Mouse (Mus musculus) forebrain, embryonic 15.5 days (tissue): ENCODE measurements around the gene Adi1. TPM values are rescaled to one million over a fixed set of nuclear protein-coding genes. Genes with fewer than 3 reads are reported as not detected.

Source experiments
- ATAC-seq: fragments of 200-750 bp; cut with Nextera tagmentation; replicated peaks from 2 replicates; pipeline ENCODE4 v1.8.0; 2017; ENCODE audit warnings: mild to moderate bottlenecking, moderate TSS enrichment, moderate library complexity
- H3K27ac ChIP-seq: fragments of 300-500 bp; sonication (generic); replicated peaks from 2 replicates; pipeline ENCODE4 v1.5.1; 2015; ENCODE audit warnings: mild to moderate bottlenecking, inconsistent platforms
- H3K27me3 ChIP-seq: fragments of 300-500 bp; sonication (generic); 2 replicates; pipeline ENCODE4 v1.6.1; 2015; ENCODE audit warnings: inconsistent platforms
- H3K36me3 ChIP-seq: fragments of 300-500 bp; sonication (generic); 2 replicates; pipeline ENCODE4 v1.6.1; 2015; ENCODE audit warnings: mild to moderate bottlenecking, inconsistent platforms
- H3K4me1 ChIP-seq: fragments of 300-500 bp; sonication (generic); 2 replicates; pipeline ENCODE4 v1.6.1; 2015; ENCODE audit warnings: inconsistent platforms
- H3K4me2 ChIP-seq: fragments of 300-500 bp; sonication (generic); replicated peaks from 2 replicates; pipeline ENCODE4 v1.6.1; 2015; ENCODE audit warnings: mild to moderate bottlenecking, inconsistent platforms
- H3K4me3 ChIP-seq: fragments of 300-500 bp; sonication (generic); 2 replicates; pipeline ENCODE4 v1.5.1; 2015; ENCODE audit warnings: mild to moderate bottlenecking, inconsistent platforms
- H3K9ac ChIP-seq: fragments of 300-500 bp; sonication (generic); replicated peaks from 2 replicates; pipeline ENCODE4 v1.6.1; 2015; ENCODE audit warnings: mild to moderate bottlenecking, inconsistent platforms
- H3K9me3 ChIP-seq: fragments of 300-500 bp; sonication (generic); 2 replicates; pipeline ENCODE4 v1.6.1; 2016; ENCODE audit warnings: inconsistent platforms
- WGBS: fragments of 180-500 bp; shearing (Covaris S2); methylation state at CpG from one replicate; pipeline ENCODE4 v1.1.7; 2015; ENCODE audit warnings: mixed read lengths; 5-methylcytosine and 5-hydroxymethylcytosine counted together
- polyA plus RNA-seq: library from polyadenylated mRNA; unstranded; fragments of >200 nt; fragmentation: Nextera tagmentation; extraction: Ambion mirVana; gene quantifications from 2 replicates; pipeline ENCODE4 v1.2.1, GENCODE M21; 2015

The Adi1 gene
- polyA plus RNA-seq, 1 experiment from 2014 or later: 39.8 TPM

DNA sequence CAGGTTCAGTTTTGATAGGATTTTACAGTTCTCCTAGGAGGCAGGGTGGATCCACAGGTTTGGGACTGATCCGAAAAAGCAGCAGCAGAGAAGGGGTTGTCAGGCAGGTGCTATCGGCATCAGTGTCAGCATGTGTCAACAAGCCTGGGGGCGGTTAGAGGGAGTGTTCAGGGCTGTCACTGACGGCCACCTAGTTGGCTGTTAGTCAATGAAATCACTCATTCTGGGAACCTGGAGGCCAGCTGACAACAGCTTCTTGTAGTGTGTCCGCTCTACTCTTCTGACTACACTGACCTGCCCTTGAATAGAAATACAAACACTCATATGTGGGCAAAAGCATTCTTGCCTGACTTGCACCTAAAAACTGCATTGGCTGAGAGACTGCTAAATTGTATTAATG is 24.1 kb downstream of the Adi1 start:
- no peak overlapping the region for H3K4me3 ChIP-seq
- 67% methylated on average over 5 of the region's 5 CpGs for WGBS
- H3K9ac ChIP-seq: no peak overlapping the region
- no peaks in the 10 kb centered on the region for H3K9me3 ChIP-seq
- ATAC-seq: no peak
- H3K4me2 ChIP-seq: no peak overlapping the region
- peak overlapping the region; percentile 75 for H3K27ac ChIP-seq
- H3K36me3 ChIP-seq: no peaks in the 10 kb centered on the region; the same call in 1 of the 2 replicates
- H3K4me1 ChIP-seq: peaks cover 40% of the 10 kb centered on the region
- H3K27me3 ChIP-seq: no peaks in the 10 kb centered on the region

DNA sequence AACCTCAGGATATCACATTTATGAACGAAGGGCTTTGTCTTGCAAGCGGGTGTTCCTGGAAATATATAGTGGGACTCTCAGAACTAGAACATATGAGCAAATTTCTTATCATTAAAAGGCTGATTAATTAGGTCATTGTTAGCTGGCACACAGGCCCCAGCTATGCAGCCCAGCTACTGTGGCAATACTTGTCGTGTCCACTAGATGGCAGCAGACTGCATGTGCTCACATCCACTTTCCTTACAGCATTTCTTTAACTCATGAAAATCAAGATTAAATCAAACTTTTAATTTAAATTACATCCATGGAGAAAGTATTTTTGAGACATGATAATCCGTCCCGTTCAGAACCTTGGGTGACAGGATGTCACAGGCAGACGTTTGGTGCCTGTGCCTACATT is 24.6 kb downstream of the Adi1 start:
- H3K4me1 ChIP-seq: peaks cover 40% of the 10 kb centered on the region
- no peaks in the 10 kb centered on the region for H3K9me3 ChIP-seq
- H3K27ac ChIP-seq: peak overlapping the region; percentile 94
- no peak overlapping the region for H3K9ac ChIP-seq
- peak; percentile 49; the same call in 1 of the 2 replicates for ATAC-seq
- no peak overlapping the region for H3K4me2 ChIP-seq
- no peaks in the 10 kb centered on the region for H3K27me3 ChIP-seq
- no peaks in the 10 kb centered on the region; the same call in 1 of the 2 replicates for H3K36me3 ChIP-seq
- WGBS: 6% methylated on average over 6 of the region's 6 CpGs
- H3K4me3 ChIP-seq: no peak overlapping the region

DNA sequence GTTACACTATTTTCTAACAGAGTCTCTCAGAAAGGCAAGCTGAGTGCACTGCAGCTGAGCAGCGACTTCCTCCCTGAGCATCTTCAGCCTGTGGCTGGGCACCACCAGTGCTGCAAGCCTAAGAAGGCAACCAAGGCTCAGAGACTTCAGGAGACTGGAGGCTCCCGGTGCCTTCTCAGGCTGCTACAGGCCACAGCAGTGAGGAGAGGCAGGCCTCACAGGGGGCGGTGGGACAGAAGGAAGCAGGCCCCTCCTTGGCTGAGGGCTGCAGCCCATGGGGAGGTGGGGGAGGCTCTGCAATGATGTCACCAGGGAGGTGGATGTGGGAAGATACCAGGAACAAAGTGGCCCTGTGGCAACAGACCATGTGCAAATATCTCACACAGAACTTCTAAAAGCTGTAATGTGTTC is 25.1 kb downstream of the Adi1 start:
- Histone ChIP-seq H3K9me3 (no peaks in the 10 kb centered on the region), H3K36me3 (no peaks in the 10 kb centered on the region; the same call in 1 of the 2 replicates), H3K4me2 (no peak overlapping the region), H3K27ac (peak overlapping the region; percentile 94), H3K4me3 (no peak overlapping the region), H3K27me3 (no peaks in the 10 kb centered on the region), H3K9ac (peak overlapping the region; percentile 35), H3K4me1 (peaks cover 42% of the 10 kb centered on the region)
- 24% methylated on average over 3 of the region's 3 CpGs for WGBS
- ATAC-seq: peak; percentile 53

DNA sequence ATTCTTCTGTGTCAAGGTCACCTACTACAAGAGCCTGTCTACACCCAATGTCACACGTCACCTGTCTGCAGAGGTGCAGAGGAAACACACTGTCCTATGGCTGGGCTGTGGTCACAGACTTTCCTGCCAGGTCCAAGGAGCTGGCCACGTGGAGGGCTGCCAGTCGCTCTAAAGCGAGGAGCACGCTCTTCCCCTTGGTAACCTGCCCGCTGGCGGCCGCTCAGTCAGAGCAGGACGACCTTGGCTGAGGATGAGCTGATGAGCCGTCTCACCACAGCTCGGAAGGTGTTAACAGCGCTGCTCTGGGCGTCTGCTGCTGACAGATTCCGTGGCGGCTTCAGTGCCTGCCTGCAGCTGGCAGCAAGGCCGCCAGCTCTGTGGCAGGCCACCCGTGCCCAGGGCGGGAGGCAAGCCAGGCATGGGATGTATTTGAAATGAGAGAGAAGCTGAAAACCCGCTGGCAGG is 25.6 kb downstream of the Adi1 start:
- ATAC-seq: peak; percentile 66
- WGBS: 44% methylated on average over 19 of the region's 19 CpGs

DNA sequence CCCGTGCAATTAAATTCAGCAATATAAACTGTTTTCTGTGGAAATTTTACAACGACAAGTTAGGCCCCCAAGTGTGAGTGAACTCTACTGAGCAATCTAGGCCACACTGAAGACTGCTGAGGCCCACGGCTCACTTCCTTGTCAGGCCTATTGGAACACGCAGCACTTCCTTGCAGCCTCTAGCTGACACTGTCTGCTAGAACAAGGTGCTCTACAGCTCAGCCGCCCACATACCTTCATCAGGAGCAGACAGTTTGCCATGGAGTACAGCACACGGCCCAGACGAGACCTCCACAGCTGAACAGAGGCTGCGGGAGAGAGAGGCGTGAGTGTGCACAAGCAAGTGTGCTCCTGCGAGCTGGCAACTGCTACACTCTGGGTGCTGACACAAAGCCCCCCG is 26.3 kb downstream of the Adi1 start:
- Histone ChIP-seq H3K27ac (peak overlapping the region; percentile 94), H3K4me2 (no peak overlapping the region), H3K4me3 (no peak overlapping the region), H3K9me3 (no peaks in the 10 kb centered on the region), H3K36me3 (no peaks in the 10 kb centered on the region), H3K9ac (peak overlapping the region; percentile 22; the same call in 1 of the 2 replicates), H3K27me3 (no peaks in the 10 kb centered on the region), H3K4me1 (peaks cover 42% of the 10 kb centered on the region)
- WGBS: 62% methylated on average over 11 of the region's 11 CpGs
- ATAC-seq: no peak

More for the DNA sequence above, 25.6 kb downstream of the Adi1 start:
- H3K4me1 ChIP-seq: peaks cover 42% of the 10 kb centered on the region
- no peaks in the 10 kb centered on the region for H3K9me3 ChIP-seq
- no peaks in the 10 kb centered on the region for H3K27me3 ChIP-seq
- H3K4me3 ChIP-seq: no peak overlapping the region
- H3K9ac ChIP-seq: peak overlapping the region; percentile 21; the same call in 1 of the 2 replicates
- peak overlapping the region; percentile 94 for H3K27ac ChIP-seq
- H3K36me3 ChIP-seq: no peaks in the 10 kb centered on the region; the same call in 1 of the 2 replicates
- no peak overlapping the region for H3K4me2 ChIP-seq

DNA sequence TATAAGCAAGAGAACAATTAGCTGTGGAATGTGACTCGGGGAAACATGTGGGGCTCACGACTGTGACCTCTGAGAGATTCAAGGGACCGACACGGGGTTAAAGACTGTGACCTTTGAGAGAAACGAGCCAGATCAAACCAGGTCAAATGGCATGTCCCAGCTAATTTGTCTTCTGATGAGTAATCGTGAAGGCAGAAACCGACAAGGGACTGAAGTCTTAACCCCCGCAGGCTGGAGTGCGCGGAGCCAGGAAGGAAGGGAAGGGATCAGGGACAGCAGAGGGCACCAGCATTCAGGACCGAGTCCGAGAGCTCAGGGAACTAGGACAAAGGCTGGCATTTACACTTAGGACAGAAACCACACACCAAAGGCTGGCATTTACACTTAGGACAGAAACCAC is 29.4 kb downstream of the Adi1 start:
- no peaks in the 10 kb centered on the region for H3K9me3 ChIP-seq
- no peaks in the 10 kb centered on the region for H3K27me3 ChIP-seq
- no peak overlapping the region for H3K4me3 ChIP-seq
- no peak for ATAC-seq
- H3K27ac ChIP-seq: no peak overlapping the region
- H3K36me3 ChIP-seq: no peaks in the 10 kb centered on the region
- peaks cover 26% of the 10 kb centered on the region for H3K4me1 ChIP-seq
- no peak overlapping the region for H3K9ac ChIP-seq
- no peak overlapping the region for H3K4me2 ChIP-seq
- WGBS: 15% methylated on average over 12 of the region's 12 CpGs

DNA sequence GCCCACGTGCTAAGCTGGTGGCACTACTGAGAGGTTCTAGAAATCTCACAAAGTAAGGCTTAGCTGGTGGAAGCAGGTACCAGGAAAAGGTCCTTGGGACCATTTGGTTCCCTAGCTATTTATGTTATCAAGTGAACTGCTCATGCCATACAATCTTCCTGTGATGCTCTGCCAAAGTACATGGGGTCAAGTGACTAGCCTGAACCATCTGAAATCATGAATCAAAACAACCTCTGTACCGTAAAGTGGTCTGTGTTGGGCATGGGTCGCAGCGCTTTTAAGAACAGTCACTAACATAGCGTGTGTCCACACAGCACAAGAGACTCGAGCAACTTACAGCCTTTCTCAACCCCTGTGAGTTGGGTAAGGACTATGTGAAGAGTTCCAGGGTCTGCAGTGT is 30.2 kb downstream of the Adi1 start:
- Histone ChIP-seq H3K27ac (no peak overlapping the region), H3K4me1 (peaks cover 21% of the 10 kb centered on the region), H3K27me3 (no peaks in the 10 kb centered on the region), H3K9ac (no peak overlapping the region), H3K9me3 (no peaks in the 10 kb centered on the region), H3K4me3 (no peak overlapping the region), H3K4me2 (no peak overlapping the region), H3K36me3 (no peaks in the 10 kb centered on the region)
- ATAC-seq: no peak
- 88% methylated on average over 6 of the region's 6 CpGs for WGBS

DNA sequence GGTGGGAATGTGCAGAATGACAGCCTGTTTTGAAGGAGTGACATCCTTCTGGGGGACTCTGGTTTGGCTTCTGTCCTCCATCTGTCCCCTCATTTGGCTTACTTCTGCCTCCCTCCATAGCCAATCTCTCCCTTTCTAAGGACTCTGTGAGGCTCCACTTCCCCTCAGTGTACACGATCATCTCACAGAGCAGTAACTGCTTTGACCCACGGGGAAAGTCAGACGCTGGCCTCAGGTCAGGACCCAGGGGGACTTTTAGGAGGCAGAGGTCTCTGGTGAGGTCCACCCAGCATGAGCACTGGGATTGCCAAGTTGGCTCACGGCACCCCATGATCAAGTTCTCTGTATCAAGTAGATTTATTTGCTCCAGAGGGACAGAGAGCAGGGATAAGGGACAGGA is 33.1 kb downstream of the Adi1 start:
- WGBS: 91% methylated on average over 4 of the region's 4 CpGs
- Histone ChIP-seq H3K4me1 (peaks cover 3% of the 10 kb centered on the region; the same call in 1 of the 2 replicates), H3K27ac (no peak overlapping the region), H3K36me3 (peaks cover 3% of the 10 kb centered on the region; the same call in 1 of the 2 replicates), H3K4me2 (no peak overlapping the region), H3K9me3 (no peaks in the 10 kb centered on the region), H3K9ac (no peak overlapping the region), H3K4me3 (no peak overlapping the region), H3K27me3 (no peaks in the 10 kb centered on the region)
- no peak for ATAC-seq

DNA sequence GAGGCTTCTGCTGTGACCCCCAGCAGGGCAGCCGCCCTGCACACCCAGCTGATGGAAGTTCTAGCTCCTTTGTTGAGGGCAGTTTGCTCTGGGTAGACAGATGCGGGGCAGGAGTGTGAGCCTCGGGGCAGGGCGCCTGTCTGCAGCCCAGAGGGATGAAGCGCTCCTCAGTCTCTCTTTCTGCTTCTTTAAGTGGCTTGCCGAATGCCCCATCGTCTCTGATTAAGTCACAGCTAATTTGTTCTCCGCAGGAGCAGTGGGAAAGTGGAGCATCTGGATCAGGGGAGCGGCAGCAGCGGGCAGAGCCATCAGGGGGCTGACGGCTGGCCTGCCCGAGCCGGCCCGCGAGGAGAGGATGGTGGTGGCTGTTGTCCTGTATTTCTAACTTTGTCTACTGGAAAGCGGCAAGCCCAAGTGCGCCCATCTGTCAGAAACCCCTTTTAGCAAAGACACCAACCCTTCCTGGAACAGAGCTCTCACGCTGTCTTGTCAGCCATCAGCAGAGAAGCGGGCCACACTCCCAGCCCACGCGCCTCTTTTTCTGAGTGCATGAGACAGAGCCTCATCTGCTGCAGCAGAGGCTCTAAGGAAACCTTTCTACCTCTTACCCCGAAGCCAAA is 35.6 kb downstream of the Adi1 start:
- Histone ChIP-seq H3K4me2 (no peak overlapping the region), H3K4me1 (no peaks in the 10 kb centered on the region), H3K9me3 (no peaks in the 10 kb centered on the region), H3K36me3 (peaks cover 5% of the 10 kb centered on the region; the same call in 1 of the 2 replicates), H3K27me3 (no peaks in the 10 kb centered on the region), H3K27ac (no peak overlapping the region), H3K4me3 (no peak overlapping the region), H3K9ac (no peak overlapping the region)
- WGBS: 68% methylated on average over 22 of the region's 22 CpGs
- ATAC-seq: no peak

DNA sequence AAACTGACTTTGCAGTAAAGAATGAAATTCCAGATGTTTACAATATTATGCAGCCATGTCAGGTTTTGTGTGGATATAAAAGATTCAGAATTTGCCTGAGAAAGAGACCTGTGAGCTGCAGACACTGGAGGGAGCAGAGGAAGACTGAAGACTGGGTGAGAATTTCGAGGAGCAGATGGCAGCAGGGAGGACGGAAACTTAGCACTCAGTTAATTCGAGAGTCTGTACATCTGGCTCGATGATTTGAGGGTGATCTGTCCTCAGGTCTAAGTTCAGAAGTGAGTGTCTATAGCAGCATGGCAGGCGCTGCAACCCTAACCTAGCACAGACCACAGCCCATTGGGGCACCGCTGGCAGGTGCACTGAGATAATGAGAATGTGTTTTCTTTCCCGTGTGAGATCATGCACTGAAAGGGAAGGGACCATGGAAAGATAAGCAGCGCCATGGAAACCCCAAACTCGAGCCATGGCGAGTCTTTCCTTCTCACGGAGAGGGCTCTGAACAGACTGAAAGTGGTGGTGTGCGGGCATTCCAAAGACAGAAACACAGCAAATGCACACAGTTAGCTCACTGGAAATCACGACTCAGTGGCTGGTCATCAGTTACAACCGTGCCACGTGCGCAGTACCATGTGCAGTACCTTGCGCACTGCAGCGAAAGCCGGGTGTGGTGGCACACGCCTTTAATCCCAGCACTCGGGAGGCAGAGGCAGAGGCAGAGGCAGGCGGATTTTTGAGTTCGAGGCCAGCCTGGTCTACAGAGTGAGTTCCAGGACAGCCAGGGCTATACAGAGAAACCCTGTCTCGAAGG is 40.0 kb downstream of the Adi1 start:
- no peak overlapping the region for H3K9ac ChIP-seq
- ATAC-seq: no peak
- H3K9me3 ChIP-seq: no peaks in the 10 kb centered on the region
- no peak overlapping the region for H3K27ac ChIP-seq
- H3K4me2 ChIP-seq: no peak overlapping the region
- H3K36me3 ChIP-seq: peaks cover 13% of the 10 kb centered on the region
- H3K4me1 ChIP-seq: no peaks in the 10 kb centered on the region
- 85% methylated on average over 24 of the region's 24 CpGs for WGBS
- H3K4me3 ChIP-seq: no peak overlapping the region
- H3K27me3 ChIP-seq: no peaks in the 10 kb centered on the region

DNA sequence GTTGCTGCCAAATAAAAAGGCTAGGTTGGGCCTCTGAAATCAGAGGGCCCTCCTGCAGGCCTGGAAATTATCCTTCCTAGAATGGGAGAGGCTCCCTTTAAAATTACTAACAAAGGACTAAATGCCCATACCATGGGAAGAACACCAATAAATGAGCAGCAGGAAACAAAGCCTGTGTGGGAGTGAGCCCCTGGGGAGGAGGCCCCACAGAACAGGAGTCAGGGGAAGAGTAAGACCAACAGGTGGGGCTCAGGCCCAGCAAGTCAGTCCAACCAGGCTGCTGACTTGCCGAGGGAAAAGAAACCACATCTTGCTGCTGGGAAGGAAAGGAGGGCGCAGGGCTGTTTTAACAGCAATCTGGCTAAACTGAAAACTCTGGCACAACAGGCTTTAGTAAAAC is 42.0 kb downstream of the Adi1 start:
- ATAC-seq: no peak
- WGBS: 59% methylated on average over 2 of the region's 2 CpGs
- no peak overlapping the region for H3K27ac ChIP-seq
- no peak overlapping the region for H3K4me3 ChIP-seq
- no peak overlapping the region for H3K9ac ChIP-seq
- H3K4me1 ChIP-seq: no peaks in the 10 kb centered on the region
- peaks cover 28% of the 10 kb centered on the region for H3K36me3 ChIP-seq
- no peaks in the 10 kb centered on the region for H3K27me3 ChIP-seq
- H3K4me2 ChIP-seq: no peak overlapping the region
- H3K9me3 ChIP-seq: no peaks in the 10 kb centered on the region

DNA sequence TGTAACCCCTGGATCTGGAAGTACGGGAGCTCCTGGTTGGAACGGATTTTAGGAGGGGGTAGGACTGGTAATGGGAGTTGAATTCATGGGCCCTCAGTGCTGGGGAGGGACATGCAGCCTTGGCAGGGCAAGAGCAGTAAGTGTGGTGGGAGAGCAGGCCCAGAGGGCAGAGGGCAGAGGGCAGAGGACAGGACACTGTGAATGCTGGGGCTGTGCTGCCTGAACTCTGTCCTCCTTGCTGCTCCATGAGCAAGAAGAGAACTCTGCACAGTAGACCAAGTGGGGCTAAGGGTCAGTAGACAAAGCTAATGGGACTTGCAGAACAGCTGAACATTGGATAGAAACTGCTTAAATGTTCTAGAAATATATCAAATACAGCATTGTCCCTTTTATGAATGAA is 43.1 kb downstream of the Adi1 start:
- no peak overlapping the region for H3K27ac ChIP-seq
- no peaks in the 10 kb centered on the region for H3K4me1 ChIP-seq
- no peak for ATAC-seq
- no peak overlapping the region for H3K9ac ChIP-seq
- 90% methylated on average over 2 of the region's 2 CpGs for WGBS
- H3K4me3 ChIP-seq: no peak overlapping the region
- no peak overlapping the region for H3K4me2 ChIP-seq
- H3K27me3 ChIP-seq: no peaks in the 10 kb centered on the region
- no peaks in the 10 kb centered on the region for H3K9me3 ChIP-seq
- peaks cover 32% of the 10 kb centered on the region for H3K36me3 ChIP-seq
